Mouse (Mus musculus) intestine, embryonic 16.5 days (tissue): ENCODE results near the gene Card14. TPM values are rescaled to one million over a fixed set of nuclear protein-coding genes. Genes with fewer than 3 reads are reported as not detected.

Source experiments
- ATAC-seq: fragments of 200-750 bp; cut with Nextera tagmentation; 2 replicates; pipeline ENCODE4 v1.8.0; 2017; ENCODE audit warnings: moderate TSS enrichment, moderate library complexity
- H3K27ac ChIP-seq: fragments of 300-500 bp; sonication (generic); 2 replicates; pipeline ENCODE4 v1.5.1; 2014; ENCODE audit warnings: mild to moderate bottlenecking, low read length
- H3K27me3 ChIP-seq: fragments of 300-500 bp; sonication (generic); replicated peaks from 2 replicates; pipeline ENCODE4 v1.6.1; 2014; ENCODE audit warnings: low read length, control low read depth, mixed read lengths; ENCODE audit not compliant: control insufficient read depth, insufficient read depth
- H3K36me3 ChIP-seq: fragments of 300-500 bp; sonication (generic); 2 replicates; pipeline ENCODE4 v1.6.1; 2014; ENCODE audit warnings: low read length, control low read depth; ENCODE audit not compliant: control insufficient read depth, insufficient read depth
- H3K4me1 ChIP-seq: fragments of 300-500 bp; sonication (generic); 2 replicates; pipeline ENCODE4 v1.6.1; 2014; ENCODE audit warnings: low read length, control low read depth, mixed read lengths; ENCODE audit not compliant: control insufficient read depth, insufficient read depth
- H3K4me2 ChIP-seq: fragments of 300-500 bp; sonication (generic); 2 replicates; pipeline ENCODE4 v1.6.1; 2014; ENCODE audit warnings: low read depth, low read length, control low read depth
- H3K4me3 ChIP-seq: fragments of 300-500 bp; sonication (generic); 2 replicates; pipeline ENCODE4 v1.5.1; 2014; ENCODE audit warnings: mild to moderate bottlenecking, low read length
- H3K9ac ChIP-seq: fragments of 300-500 bp; sonication (generic); 2 replicates; pipeline ENCODE4 v1.6.1; 2014; ENCODE audit warnings: low read depth, low read length
- H3K9me3 ChIP-seq: fragments of 300-500 bp; sonication (generic); 2 replicates; pipeline ENCODE4 v1.6.1; 2016; ENCODE audit warnings: low read length, control low read depth; ENCODE audit not compliant: control insufficient read depth
- WGBS: fragments of 180-500 bp; shearing (Covaris S2); extraction: QIAGEN DNeasy Blood & Tissue Kit; methylation state at CpG from one replicate; pipeline ENCODE4 v1.1.7; 2014; 5-methylcytosine and 5-hydroxymethylcytosine counted together
- polyA plus RNA-seq: library from polyadenylated mRNA; unstranded; fragments of >200 nt; fragmentation: Nextera tagmentation; extraction: Ambion mirVana; gene quantifications from 2 replicates; pipeline ENCODE4 v1.2.1, GENCODE M21; 2015

Gene Card14
- 8.5 and 10.5 TPM in 2 replicates for polyA plus RNA-seq

DNA sequence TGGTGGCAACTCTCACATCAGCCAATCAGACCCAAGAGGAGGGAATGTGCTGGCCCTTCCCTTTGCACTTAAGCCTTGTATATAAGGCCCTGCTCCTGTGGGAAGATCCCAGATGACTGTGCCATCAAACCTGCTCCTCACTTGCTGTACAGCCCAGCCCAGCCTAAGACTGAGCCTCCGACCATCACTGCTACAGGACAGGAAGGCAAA is at the start of gene Card14:
Card14 (plus strand) TSS at position 111 of the 210 bp plus-strand sequence.
- Histone ChIP-seq H3K27me3 (no peaks in the 10 kb centered on the region), H3K9me3 (no peaks in the 10 kb centered on the region), H3K4me2 (no peak within 1 kb of the TSS), H3K4me3 (no peak within 1 kb of the TSS), H3K4me1 (no peaks in the 10 kb centered on the region), H3K36me3 (no peaks in the 10 kb centered on the region), H3K27ac (no peak within 1 kb of the TSS), H3K9ac (peak within 1 kb of the TSS; percentile 29)
- 38% methylated on average over 1 of the region's 1 CpGs for WGBS
- no peak for ATAC-seq

DNA sequence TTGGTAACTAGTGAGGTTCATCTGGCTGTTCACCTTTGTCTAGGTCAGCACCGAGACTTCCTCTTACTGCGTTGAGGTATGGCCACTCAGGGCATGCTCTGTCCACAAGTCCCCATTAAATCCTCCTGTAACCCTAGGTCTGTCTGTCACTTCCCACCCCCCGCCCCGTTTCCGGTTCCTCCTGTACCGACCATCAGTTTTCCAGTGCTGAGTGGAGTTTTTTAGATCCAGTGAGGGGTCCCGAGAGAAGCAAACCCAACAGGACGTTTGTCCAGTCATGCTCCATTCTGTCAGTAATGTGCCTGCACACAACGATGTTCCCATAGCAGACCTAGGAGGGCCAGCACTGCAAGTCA is 49.4 kb upstream of the Card14 start:
- no peak for ATAC-seq
- WGBS, result 56% methylated on average over 9 of the region's 9 CpGs
- Histone ChIP-seq H3K4me1 (peaks cover 11% of the 10 kb centered on the region; the same call in 1 of the 2 replicates), H3K4me2 (peak overlapping the region; percentile 49), H3K9me3 (no peaks in the 10 kb centered on the region), H3K9ac (0 out of 2 replicates have a peak overlapping the region, but pooled peaks have one; percentile 57), H3K36me3 (no peaks in the 10 kb centered on the region), H3K27me3 (no peaks in the 10 kb centered on the region), H3K27ac (no peak overlapping the region), H3K4me3 (peak overlapping the region; percentile 34)

DNA sequence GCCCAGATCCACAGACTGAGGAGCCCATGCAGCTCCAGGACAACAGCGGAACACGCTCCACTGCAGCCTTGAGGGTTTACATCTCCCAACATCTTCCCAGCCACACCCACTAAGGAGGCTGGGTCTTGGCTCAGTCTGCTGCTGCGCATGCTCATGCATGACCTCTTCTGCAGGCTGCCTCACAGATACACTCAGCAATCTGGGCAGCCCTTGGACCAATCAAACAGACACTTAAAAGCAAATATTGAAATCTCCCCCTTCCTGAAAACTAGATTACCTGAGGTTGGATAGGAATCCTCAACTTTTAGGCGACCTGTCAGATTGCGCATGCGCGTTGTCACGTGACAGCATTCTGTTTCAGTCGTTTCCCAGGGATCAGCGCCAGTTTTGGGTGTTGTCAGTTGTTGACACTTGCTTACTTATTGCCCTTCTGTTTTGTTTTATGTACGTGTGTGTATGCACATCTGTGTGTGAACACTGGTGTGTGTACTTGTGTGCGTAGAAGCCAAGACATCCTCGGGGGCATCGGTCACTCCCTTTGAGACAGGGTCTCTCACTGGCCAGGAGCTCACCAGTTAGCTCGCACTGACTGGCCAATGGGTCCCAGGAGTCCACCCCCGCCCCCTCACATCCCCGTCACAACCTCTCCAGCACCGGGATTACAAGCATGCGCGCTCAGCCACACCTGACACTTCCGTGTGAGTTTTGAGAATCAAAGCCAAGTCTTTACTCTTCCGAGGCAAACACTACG is 48.8 kb upstream of the Card14 start:
- no peaks in the 10 kb centered on the region for H3K9me3 ChIP-seq
- no peaks in the 10 kb centered on the region for H3K36me3 ChIP-seq
- H3K27ac ChIP-seq, result no peak overlapping the region; the same call in 1 of the 2 replicates
- H3K27me3 ChIP-seq, result no peaks in the 10 kb centered on the region
- 60% methylated on average over 23 of the region's 23 CpGs for WGBS
- peak; percentile 83 for ATAC-seq
- H3K4me3 ChIP-seq, result peak overlapping the region; percentile 34
- peak overlapping the region; percentile 57; the same call in 1 of the 2 replicates for H3K9ac ChIP-seq
- peak overlapping the region; percentile 49 for H3K4me2 ChIP-seq
- H3K4me1 ChIP-seq, result 0 out of 2 replicates have a peak, but pooled peaks cover 10% of the 10 kb centered on the region

DNA sequence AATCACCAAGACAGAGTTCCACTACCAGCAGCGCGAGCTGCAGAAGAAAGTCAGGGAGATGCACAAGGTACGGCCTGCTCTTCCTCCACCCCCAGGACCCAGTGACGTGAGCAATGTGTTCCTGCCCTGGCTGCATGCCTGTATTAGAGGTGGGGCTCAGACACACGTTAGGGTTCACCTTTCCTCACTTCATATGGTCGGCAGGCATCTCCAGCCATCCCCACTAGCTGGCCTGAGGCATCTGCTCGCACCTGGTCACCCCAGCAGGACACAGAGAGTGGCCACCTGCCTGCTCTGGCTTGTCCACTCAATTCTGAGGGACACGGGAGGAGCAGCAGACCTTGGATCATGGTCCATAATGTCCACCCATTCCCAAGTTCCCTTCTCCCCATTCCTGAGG is 47.6 kb upstream of the Card14 start:
- Histone ChIP-seq H3K9me3 (no peaks in the 10 kb centered on the region), H3K9ac (no peak overlapping the region), H3K4me1 (0 out of 2 replicates have a peak, but pooled peaks cover 10% of the 10 kb centered on the region), H3K27me3 (no peaks in the 10 kb centered on the region), H3K27ac (no peak overlapping the region), H3K36me3 (no peaks in the 10 kb centered on the region), H3K4me3 (no peak overlapping the region), H3K4me2 (no peak overlapping the region)
- no peak for ATAC-seq
- 85% methylated on average over 8 of the region's 8 CpGs for WGBS

DNA sequence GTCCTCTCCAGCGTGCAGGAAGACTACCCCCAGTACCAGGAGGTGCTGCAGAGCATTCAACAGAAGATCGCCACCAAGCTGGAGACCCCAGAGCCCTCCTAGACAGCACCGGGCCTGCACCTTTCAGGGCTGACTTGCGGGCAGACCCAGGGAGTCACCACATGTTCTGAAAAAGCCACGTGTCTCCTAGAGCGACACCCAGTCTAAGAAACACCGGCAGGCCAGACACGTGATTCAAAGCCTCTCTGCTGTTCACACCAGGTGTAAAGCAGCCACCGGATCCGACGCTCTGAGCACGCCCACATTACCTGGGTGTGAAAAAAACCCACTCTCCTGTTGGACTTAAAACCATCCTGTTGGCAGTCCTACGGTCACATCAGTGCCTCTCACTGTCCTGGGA is 43.2 kb upstream of the Card14 start:
- H3K36me3 ChIP-seq, result no peaks in the 10 kb centered on the region
- no peaks in the 10 kb centered on the region for H3K9me3 ChIP-seq
- H3K4me2 ChIP-seq, result no peak overlapping the region
- H3K4me1 ChIP-seq, result peaks cover 18% of the 10 kb centered on the region
- no peak overlapping the region for H3K27ac ChIP-seq
- no peak overlapping the region for H3K4me3 ChIP-seq
- H3K27me3 ChIP-seq, result no peaks in the 10 kb centered on the region
- ATAC-seq, result no peak
- WGBS, result 90% methylated on average over 13 of the region's 13 CpGs
- no peak overlapping the region for H3K9ac ChIP-seq

DNA sequence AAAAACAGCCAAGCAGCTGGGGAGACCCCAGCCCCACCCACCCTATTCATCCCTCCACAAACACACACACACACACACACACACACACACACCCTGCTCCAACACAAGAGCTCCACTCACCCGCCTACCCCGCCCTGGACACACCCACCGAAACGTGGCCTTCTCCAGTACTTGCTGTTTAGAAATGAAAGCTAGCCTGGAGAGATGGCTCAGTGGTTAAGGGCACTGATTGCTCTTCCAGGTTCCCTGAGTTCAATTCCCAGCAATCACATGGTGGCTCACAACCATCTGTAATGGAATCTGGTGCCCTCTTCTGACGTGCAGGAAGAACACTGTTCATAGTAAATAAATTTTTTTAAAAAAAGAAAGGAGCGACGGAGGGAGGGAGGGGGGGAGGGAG is 41.8 kb upstream of the Card14 start:
- Histone ChIP-seq H3K4me3 (no peak overlapping the region), H3K27ac (no peak overlapping the region), H3K9ac (no peak overlapping the region), H3K36me3 (no peaks in the 10 kb centered on the region), H3K4me2 (no peak overlapping the region), H3K4me1 (peaks cover 17% of the 10 kb centered on the region), H3K9me3 (no peaks in the 10 kb centered on the region), H3K27me3 (no peaks in the 10 kb centered on the region)
- no peak for ATAC-seq
- 71% methylated on average over 7 of the region's 7 CpGs for WGBS

DNA sequence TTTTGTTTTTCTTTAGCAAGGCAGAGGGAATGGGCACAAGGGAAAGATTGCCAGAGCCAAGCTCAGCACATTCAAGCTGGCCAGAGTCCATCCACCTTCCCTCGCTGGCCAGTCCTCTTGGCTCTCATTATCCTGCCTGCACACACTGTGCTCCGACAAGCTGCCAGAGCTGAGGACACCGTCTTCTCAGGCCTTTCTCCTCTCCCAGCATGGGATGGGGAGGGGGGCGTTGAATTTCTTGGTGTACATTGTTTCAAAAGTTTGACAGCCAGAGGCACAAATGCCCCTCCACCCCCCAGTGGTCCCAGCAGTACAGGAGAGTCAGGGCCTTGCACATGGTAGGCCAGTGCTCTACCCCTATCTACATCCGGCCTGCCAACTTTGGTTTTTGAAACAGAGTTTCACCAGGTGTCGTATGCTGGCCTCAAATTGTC is 40.3 kb upstream of the Card14 start:
- Histone ChIP-seq H3K4me3 (peak overlapping the region; percentile 85), H3K9ac (peak overlapping the region; percentile 33; the same call in 1 of the 2 replicates), H3K9me3 (no peaks in the 10 kb centered on the region), H3K27ac (peak overlapping the region; percentile 28; the same call in 1 of the 2 replicates), H3K4me2 (peak overlapping the region; percentile 97), H3K27me3 (no peaks in the 10 kb centered on the region), H3K36me3 (no peaks in the 10 kb centered on the region), H3K4me1 (peaks cover 17% of the 10 kb centered on the region)
- ATAC-seq, result peak; percentile 27
- WGBS, result 49% methylated on average over 6 of the region's 6 CpGs

DNA sequence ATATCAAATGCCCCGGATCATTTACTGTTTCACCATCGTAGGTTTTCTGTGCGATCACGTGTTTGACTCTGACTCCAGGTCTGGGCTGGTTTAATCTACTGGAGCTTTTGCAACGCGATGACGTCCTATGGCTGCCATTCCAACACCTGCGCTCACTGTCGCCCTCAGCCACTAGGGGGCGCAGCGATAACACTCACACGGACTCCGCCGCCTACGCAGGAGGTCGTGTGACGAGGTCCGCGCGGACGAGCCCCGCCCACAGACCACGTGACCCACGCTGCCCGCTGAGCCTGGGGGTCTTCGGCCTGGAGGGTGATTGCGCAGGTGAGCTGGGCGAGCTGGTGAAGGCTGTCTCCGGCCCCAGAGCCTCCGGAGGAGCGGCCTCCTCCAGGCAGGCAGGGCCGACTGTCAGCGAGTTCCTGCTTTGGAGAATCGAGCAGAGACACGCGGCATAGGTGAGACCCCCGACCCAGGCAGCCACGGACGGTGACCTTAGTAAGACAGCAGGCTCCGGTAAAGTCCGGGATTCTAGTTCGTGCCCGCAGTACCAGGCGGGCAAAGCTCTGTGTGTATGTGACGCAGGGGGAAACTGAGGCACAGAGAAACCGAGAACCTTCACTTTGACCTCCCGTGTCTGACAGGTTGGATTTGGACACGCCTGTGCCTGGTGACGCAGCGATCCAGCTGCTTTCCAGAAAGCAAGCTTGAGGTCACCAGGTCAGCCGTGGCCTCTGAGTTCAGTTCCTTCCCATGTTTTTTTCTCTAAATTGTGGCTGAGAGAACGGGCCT is 39.6 kb upstream of the Card14 start, which contains the start of gene Gaa:
Gaa (plus strand) TSS at position 120 of the 789 bp plus-strand sequence.
- H3K4me1 ChIP-seq, result peaks cover 17% of the 10 kb centered on the region
- 2% methylated on average over 52 of the region's 52 CpGs for WGBS
- H3K9ac ChIP-seq, result peak within 1 kb of the TSS; percentile 87
- H3K4me2 ChIP-seq, result peak within 1 kb of the TSS; percentile 97
- no peaks in the 10 kb centered on the region for H3K36me3 ChIP-seq
- H3K9me3 ChIP-seq, result no peaks in the 10 kb centered on the region
- H3K27me3 ChIP-seq, result no peaks in the 10 kb centered on the region
- peak within 1 kb of the TSS; percentile 41; the same call in 1 of the 2 replicates for H3K27ac ChIP-seq
- peak; percentile 88 for ATAC-seq
- peak within 1 kb of the TSS; percentile 85 for H3K4me3 ChIP-seq

DNA sequence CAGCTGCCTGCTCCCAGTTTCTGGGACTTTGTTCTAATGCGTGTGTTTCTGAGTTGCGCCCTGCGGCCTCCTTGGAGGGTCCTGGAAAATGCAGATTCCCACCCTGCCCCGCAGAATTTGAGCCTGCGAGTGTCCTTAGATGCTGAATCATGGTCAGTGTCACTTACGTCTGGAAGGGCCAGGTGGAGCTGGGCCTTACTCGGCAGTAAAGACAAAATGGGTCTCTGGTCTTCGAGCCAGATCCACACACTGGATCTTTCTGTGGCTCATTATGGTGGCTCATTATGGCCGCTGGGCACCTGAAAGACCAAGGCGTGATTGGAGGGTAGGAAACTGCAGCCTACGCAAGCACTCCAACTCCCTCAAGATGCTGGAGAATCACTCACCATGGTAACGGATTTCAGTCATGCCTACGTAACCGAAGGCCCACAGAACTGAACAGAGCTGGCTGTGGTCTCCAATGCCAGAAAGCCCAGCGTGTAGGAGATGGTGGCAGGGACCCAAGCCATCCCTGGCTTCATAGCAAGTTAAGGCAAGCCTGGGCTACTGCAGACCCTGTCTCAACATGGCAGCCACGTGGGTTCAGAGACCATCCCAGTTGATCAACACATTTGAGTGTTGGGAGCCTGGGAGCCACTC is 38.9 kb upstream of the Card14 start:
- Histone ChIP-seq H3K9ac (peak overlapping the region; percentile 87), H3K36me3 (0 out of 2 replicates have a peak, but pooled peaks cover 2% of the 10 kb centered on the region), H3K4me2 (peak overlapping the region; percentile 97), H3K4me3 (peak overlapping the region; percentile 85), H3K27me3 (no peaks in the 10 kb centered on the region), H3K9me3 (no peaks in the 10 kb centered on the region), H3K4me1 (peaks cover 17% of the 10 kb centered on the region), H3K27ac (peak overlapping the region; percentile 41; the same call in 1 of the 2 replicates)
- no peak for ATAC-seq
- WGBS, result 76% methylated on average over 16 of the region's 16 CpGs
